Mouse (Mus musculus): ENCODE data around the gene Slc35f3. TPM values are rescaled to one million over a fixed set of nuclear protein-coding genes. Genes with fewer than 3 reads are reported as not detected.

The Slc35f3 gene
- polyA plus RNA-seq, 1 experiment: 15.8 TPM

DNA sequence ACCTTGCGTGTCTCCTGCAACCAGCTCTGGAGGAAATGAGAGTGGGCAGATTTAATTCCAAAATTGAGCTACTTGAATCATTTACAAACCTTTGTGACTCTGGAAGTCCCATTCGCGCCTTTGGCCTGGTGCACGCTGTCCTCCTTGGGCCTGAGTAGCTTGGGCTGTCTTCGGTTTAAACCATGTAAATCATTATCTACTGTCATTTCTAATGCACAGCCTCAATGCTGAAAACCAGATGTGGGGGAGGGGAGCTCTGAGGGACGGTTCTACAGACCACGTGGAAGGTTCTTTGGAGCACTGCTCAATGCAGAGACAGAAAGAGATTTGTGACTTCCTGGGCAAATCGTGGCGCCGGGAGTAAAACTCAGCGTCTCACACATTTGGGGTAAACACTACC, 61.7 kb downstream of the Slc35f3 start:
- 83% methylated on average over 11 of the region's 11 CpGs for WGBS
- Histone ChIP-seq H3K4me1 (ENCODE audit: control insufficient read depth, insufficient read depth, low read length) (peaks cover 32% of the 10 kb centered on the region), H3K4me3 (replicated peaks; ENCODE audit: insufficient read depth, low read depth, low read length) (no peak overlapping the region), H3K27me3 (ENCODE audit: control insufficient read depth, insufficient read depth, low read length) (no peaks in the 10 kb centered on the region), H3K27ac (ENCODE audit: insufficient read depth, low read length) (no peak overlapping the region; the same call in 1 of the 2 replicates)
- no peak for DNase-seq
- TF ChIP-seq POLR2A (IDR thresholded peaks at IDR 0.05; ENCODE audit: borderline replicate concordance, insufficient read depth, low read length) (no peak), CTCF (IDR thresholded peaks at IDR 0.05; ENCODE audit: borderline replicate concordance, insufficient read depth, low read depth, low read length) (no peak)

DNA sequence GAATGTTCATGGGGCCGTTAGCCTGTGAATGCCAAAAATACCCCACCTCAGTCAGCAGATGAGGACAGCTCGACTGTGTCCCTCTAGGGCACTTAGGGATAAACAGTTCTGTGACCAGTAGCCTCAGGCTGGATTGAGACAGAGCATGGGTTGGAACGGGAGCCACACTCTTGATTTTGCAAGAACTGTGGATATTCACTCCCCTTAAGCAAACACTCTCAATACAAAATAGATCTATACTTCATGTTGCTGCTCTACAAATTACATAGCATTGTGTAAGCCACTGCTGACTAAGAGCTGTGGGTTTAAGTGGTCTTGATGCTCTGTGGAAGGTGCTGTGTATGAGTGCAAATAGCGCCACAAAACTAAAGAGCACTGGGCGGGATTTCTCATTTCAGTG, 62.3 kb downstream of the Slc35f3 start:
- no peak for DNase-seq
- WGBS: 83% methylated on average over 5 of the region's 5 CpGs
- TF ChIP-seq CTCF (IDR thresholded peaks at IDR 0.05; ENCODE audit: borderline replicate concordance, insufficient read depth, low read depth, low read length): no peak
- no peak for TF ChIP-seq POLR2A (IDR thresholded peaks at IDR 0.05; ENCODE audit: borderline replicate concordance, insufficient read depth, low read length)
- no peaks in the 10 kb centered on the region for H3K27me3 ChIP-seq (ENCODE audit: control insufficient read depth, insufficient read depth, low read length)
- no peak overlapping the region for H3K4me3 ChIP-seq (replicated peaks; ENCODE audit: insufficient read depth, low read depth, low read length)
- H3K4me1 ChIP-seq (ENCODE audit: control insufficient read depth, insufficient read depth, low read length): peaks cover 27% of the 10 kb centered on the region
- H3K27ac ChIP-seq (ENCODE audit: insufficient read depth, low read length): no peak overlapping the region

DNA sequence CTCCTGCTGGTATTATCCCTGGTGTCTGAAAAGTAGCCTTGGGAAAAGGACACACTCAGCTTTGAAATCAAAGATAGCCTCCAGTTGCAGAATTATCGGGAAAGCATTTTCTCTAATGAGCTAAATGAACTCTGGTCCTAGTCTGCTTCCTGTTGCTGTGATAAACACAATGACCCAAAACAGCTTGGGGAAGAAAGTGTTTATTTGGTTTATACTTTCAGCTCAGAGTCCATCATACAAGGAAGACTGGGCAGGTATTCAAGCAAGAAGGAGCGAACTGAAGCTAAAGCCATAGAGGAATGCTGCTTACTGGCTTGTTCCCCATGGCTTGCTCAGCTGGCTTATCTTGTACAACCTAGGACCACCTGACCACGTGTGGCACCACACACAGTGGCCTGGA, 67.9 kb downstream of the Slc35f3 start:
- 76% methylated on average over 3 of the region's 3 CpGs for WGBS
- no peaks in the 10 kb centered on the region for H3K27me3 ChIP-seq (ENCODE audit: control insufficient read depth, insufficient read depth, low read length)
- no peak overlapping the region for H3K4me3 ChIP-seq (replicated peaks; ENCODE audit: insufficient read depth, low read depth, low read length)
- no peak overlapping the region for H3K27ac ChIP-seq (ENCODE audit: insufficient read depth, low read length)
- peaks cover 39% of the 10 kb centered on the region for H3K4me1 ChIP-seq (ENCODE audit: control insufficient read depth, insufficient read depth, low read length)
- DNase-seq: no peak
- TF ChIP-seq CTCF (IDR thresholded peaks at IDR 0.05; ENCODE audit: borderline replicate concordance, insufficient read depth, low read depth, low read length) (no peak), POLR2A (IDR thresholded peaks at IDR 0.05; ENCODE audit: borderline replicate concordance, insufficient read depth, low read length) (no peak)

DNA sequence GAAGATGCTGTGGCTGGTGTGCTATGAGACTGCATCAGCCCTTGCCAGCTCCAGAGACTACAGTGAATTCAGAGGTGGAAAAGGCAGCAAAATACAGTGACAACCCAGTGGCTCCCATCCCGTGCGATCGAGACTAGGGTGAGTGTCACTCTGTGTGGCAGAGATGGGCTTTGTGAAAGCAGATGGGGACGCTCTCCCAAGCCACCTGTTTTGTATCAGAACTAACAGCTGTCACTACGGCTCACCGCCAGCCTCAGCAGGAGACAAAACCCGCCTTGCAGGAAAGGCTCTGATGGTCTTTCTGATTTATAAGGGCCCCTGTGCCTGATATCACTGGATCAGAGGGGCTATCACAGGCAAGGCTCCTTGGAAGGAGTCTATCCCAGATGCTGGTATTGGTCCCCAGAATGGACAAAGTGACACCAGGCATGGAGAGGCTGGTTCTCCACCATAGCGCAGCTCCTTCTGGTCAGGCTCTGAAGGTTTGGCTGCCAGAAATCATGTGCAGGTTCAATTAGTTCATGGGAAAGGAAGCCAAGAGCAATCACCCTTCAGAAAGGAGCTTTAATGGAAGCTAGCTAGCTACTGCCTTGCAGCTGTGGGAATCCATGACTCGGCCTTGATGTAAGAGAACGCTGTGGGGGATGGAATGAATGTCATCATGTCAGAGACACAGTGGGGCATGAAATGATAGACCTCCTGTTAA, 70.1 kb downstream of the Slc35f3 start:
- Histone ChIP-seq H3K4me3 (replicated peaks; ENCODE audit: insufficient read depth, low read depth, low read length) (no peak overlapping the region), H3K27me3 (ENCODE audit: control insufficient read depth, insufficient read depth, low read length) (no peaks in the 10 kb centered on the region), H3K27ac (ENCODE audit: insufficient read depth, low read length) (peak overlapping the region; percentile 53), H3K4me1 (ENCODE audit: control insufficient read depth, insufficient read depth, low read length) (peaks cover 29% of the 10 kb centered on the region)
- peak; percentile 90 to 92 for DNase-seq
- TF ChIP-seq CTCF (IDR thresholded peaks at IDR 0.05; ENCODE audit: borderline replicate concordance, insufficient read depth, low read depth, low read length) (no peak), POLR2A (IDR thresholded peaks at IDR 0.05; ENCODE audit: borderline replicate concordance, insufficient read depth, low read length) (0 out of 2 replicates have a peak, but pooled peaks have one; percentile 10)
- 15% methylated on average over 10 of the region's 10 CpGs for WGBS

DNA sequence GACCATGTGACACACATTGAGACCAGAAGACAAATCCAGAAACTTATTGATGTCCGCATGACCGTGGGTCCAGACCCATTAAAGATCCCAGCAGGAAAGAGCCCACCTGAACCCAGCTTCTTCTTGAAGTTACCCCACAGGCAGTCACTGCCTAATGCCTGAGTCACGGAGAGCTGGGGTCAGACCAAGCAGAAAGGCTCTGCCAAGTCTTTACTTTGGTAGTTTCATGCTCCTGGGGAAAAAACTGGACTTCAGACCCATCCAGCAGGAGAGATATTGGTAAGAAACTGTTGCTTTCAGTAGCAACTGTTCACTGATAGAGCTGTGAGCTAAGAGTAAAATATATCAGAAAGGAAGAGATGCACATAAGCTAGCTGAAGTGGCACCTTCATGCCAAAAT, 73.5 kb downstream of the Slc35f3 start:
- Histone ChIP-seq H3K27me3 (ENCODE audit: control insufficient read depth, insufficient read depth, low read length) (no peaks in the 10 kb centered on the region), H3K4me1 (ENCODE audit: control insufficient read depth, insufficient read depth, low read length) (peaks cover 29% of the 10 kb centered on the region), H3K27ac (ENCODE audit: insufficient read depth, low read length) (no peak overlapping the region), H3K4me3 (replicated peaks; ENCODE audit: insufficient read depth, low read depth, low read length) (no peak overlapping the region)
- WGBS: 69% methylated on average over 3 of the region's 3 CpGs
- DNase-seq: no peak
- no peak for TF ChIP-seq POLR2A (IDR thresholded peaks at IDR 0.05; ENCODE audit: borderline replicate concordance, insufficient read depth, low read length)
- no peak for TF ChIP-seq CTCF (IDR thresholded peaks at IDR 0.05; ENCODE audit: borderline replicate concordance, insufficient read depth, low read depth, low read length)

DNA sequence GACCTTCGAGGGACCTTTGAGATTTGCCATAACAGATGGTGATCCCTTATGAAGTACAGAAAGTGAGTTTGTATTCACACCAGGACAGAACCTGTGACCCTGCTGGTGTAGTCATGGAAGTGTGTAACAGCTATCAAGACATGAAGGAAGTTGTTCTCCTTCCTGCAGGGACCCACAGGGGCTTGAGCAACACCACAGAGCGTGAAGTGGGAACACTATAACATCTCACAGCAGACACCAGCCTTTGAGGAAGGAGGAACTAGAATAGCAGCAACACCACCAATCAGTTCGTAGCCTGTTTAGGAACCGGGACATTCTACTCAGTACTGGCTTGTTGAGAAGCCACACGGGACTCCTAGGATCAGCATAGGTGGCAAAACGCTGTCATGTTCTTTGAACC, 81.2 kb downstream of the Slc35f3 start:
- DNase-seq: no peak
- Histone ChIP-seq H3K4me3 (replicated peaks; ENCODE audit: insufficient read depth, low read depth, low read length) (no peak overlapping the region), H3K27me3 (ENCODE audit: control insufficient read depth, insufficient read depth, low read length) (no peaks in the 10 kb centered on the region), H3K4me1 (ENCODE audit: control insufficient read depth, insufficient read depth, low read length) (peaks cover 14% of the 10 kb centered on the region), H3K27ac (ENCODE audit: insufficient read depth, low read length) (no peak overlapping the region)
- no peak for TF ChIP-seq CTCF (IDR thresholded peaks at IDR 0.05; ENCODE audit: borderline replicate concordance, insufficient read depth, low read depth, low read length)
- TF ChIP-seq POLR2A (IDR thresholded peaks at IDR 0.05; ENCODE audit: borderline replicate concordance, insufficient read depth, low read length): no peak
- 86% methylated on average over 6 of the region's 6 CpGs for WGBS

DNA sequence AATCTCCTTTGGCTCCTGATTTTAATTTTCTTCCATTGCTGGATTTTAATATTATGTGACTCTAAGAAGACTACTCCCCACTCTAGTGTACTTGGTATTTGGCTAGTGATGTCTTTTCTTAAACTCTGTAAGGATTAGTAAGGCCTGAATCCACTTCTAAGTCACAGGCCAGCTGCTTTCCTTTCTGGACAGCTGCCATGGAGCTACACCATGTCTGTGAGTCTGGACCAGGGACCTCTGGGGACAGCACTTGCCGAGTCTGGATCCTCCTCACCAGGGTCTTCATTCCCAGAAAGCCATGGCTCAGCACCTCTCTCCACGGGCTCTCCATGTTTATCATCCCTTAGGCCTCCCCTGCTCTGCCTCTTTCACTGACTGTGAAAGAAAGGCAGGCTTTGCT, 81.8 kb downstream of the Slc35f3 start:
- no peaks in the 10 kb centered on the region for H3K27me3 ChIP-seq (ENCODE audit: control insufficient read depth, insufficient read depth, low read length)
- H3K4me3 ChIP-seq (replicated peaks; ENCODE audit: insufficient read depth, low read depth, low read length): no peak overlapping the region
- no peak for DNase-seq
- TF ChIP-seq POLR2A (IDR thresholded peaks at IDR 0.05; ENCODE audit: borderline replicate concordance, insufficient read depth, low read length) (no peak), CTCF (IDR thresholded peaks at IDR 0.05; ENCODE audit: borderline replicate concordance, insufficient read depth, low read depth, low read length) (no peak)
- 27% methylated on average over 2 of the region's 2 CpGs for WGBS
- peaks cover 10% of the 10 kb centered on the region for H3K4me1 ChIP-seq (ENCODE audit: control insufficient read depth, insufficient read depth, low read length)
- H3K27ac ChIP-seq (ENCODE audit: insufficient read depth, low read length): no peak overlapping the region

DNA sequence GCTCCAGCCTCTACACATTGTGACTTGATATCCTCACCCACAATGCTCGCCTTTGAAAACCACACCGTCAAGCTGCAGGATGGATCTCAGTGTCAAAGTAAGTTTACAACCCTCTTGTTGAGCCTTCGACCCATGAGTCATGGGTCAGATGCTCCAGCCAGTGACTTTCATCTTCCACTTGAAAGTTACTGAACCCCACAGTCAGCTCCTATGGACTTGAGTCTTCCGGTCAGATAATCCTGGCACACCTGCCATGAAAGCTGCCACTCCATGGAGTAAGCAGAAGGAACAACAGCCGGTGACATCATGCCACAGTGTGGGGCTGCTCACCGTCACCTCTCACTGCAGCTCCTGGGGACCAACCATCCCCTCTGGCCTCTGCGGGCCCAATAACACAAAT, 82.9 kb downstream of the Slc35f3 start:
- WGBS: 62% methylated on average over 7 of the region's 7 CpGs
- H3K27ac ChIP-seq (ENCODE audit: insufficient read depth, low read length): no peak overlapping the region

More for the DNA sequence above, 82.9 kb downstream of the Slc35f3 start:
- no peak for TF ChIP-seq CTCF (IDR thresholded peaks at IDR 0.05; ENCODE audit: borderline replicate concordance, insufficient read depth, low read depth, low read length)
- no peak for TF ChIP-seq POLR2A (IDR thresholded peaks at IDR 0.05; ENCODE audit: borderline replicate concordance, insufficient read depth, low read length)
- peak in 1 of 2 experiments; percentile 31 for DNase-seq
- H3K4me1 ChIP-seq (ENCODE audit: control insufficient read depth, insufficient read depth, low read length): peaks cover 5% of the 10 kb centered on the region
- H3K4me3 ChIP-seq (replicated peaks; ENCODE audit: insufficient read depth, low read depth, low read length): no peak overlapping the region
- H3K27me3 ChIP-seq (ENCODE audit: control insufficient read depth, insufficient read depth, low read length): no peaks in the 10 kb centered on the region

Data from cerebellum, adult 2 months (tissue).